Mouse (Mus musculus) embryonic fibroblast, embryonic 13.5 days (primary cell): Measurements from ENCODE around the gene Fto.

Source experiments
- CTCF ChIP-seq: IDR thresholded peaks from 2 replicates; pipeline ENCODE4 v1.5.1; 2011; ENCODE audit warnings: mild to moderate bottlenecking, control low read depth, low read length, moderate library complexity, borderline replicate concordance; ENCODE audit not compliant: insufficient read depth
- POLR2A ChIP-seq: IDR thresholded peaks from 2 replicates; pipeline ENCODE4 v1.6.1; 2011; ENCODE audit warnings: low read depth, mild to moderate bottlenecking, control low read depth, low read length, moderate library complexity

GRCm38 (mm10) chr8:91607091-91607490 lies 293.8 kb downstream of the Fto start:
- TF ChIP-seq CTCF (no peak), POLR2A (no peak)
